Mouse (Mus musculus) myocyte (in vitro differentiated cells): ENCODE data around the gene Tmem107. TPM values are rescaled to one million over a fixed set of nuclear protein-coding genes. Genes with fewer than 3 reads are reported as not detected.

Experiments used
- H3K27me3 ChIP-seq: one replicate; pipeline ENCODE4 v1.6.1; 2011; ENCODE audit not compliant: control insufficient read depth, insufficient read depth, insufficient read length
- H3K36me3 ChIP-seq: one replicate; pipeline ENCODE4 v1.6.1; 2011; ENCODE audit not compliant: control insufficient read depth, insufficient read depth
- H3K4me2 ChIP-seq: one replicate; pipeline ENCODE4 v1.6.1; 2011; ENCODE audit warnings: low read depth, control low read depth
- H3K4me3 ChIP-seq: one replicate; pipeline ENCODE4 v1.5.1; 2011; ENCODE audit warnings: mild to moderate bottlenecking, control low read depth, moderate library complexity
- H3K79me2 ChIP-seq: one replicate; pipeline ENCODE4 v1.6.1; 2011; ENCODE audit not compliant: control insufficient read depth, insufficient read depth
- H3ac ChIP-seq: one replicate; pipeline ENCODE4 v1.6.1; 2011; ENCODE audit not compliant: control insufficient read depth, insufficient read length
- CEBPB ChIP-seq: IDR thresholded peaks from 2 replicates; pipeline ENCODE4 v1.6.1; 2011; ENCODE audit warnings: mild to moderate bottlenecking, moderate library complexity; ENCODE audit not compliant: poor library complexity, insufficient read depth, severe bottlenecking
- E2F4 ChIP-seq: IDR thresholded peaks from one replicate; pipeline ENCODE4 v1.6.1; 2011; ENCODE audit warnings: mild to moderate bottlenecking, control low read depth, moderate library complexity; ENCODE audit not compliant: insufficient read depth
- MAX ChIP-seq: IDR thresholded peaks from one replicate; pipeline ENCODE4 v1.6.1; 2011; ENCODE audit warnings: low read depth, mild to moderate bottlenecking, control low read depth
- MYOD1 ChIP-seq, 3 experiments: IDR thresholded peaks; one replicate each; pipeline ENCODE4 v1.6.1; 2011; ENCODE audit warnings: control low read depth in 2 of 3, low read depth in 2 of 3, mild to moderate bottlenecking in 2 of 3, moderate library complexity in 1 of 3; ENCODE audit not compliant: insufficient read length in 2 of 3, control insufficient read depth in 1 of 3
- MYOG ChIP-seq, 3 experiments: IDR thresholded peaks; one replicate each; pipeline ENCODE4 v1.6.1; 2011; ENCODE audit warnings: control low read depth in 2 of 3, low read depth in 2 of 3, mild to moderate bottlenecking in 2 of 3; ENCODE audit not compliant: insufficient read length in 2 of 3, control insufficient read depth in 1 of 3, insufficient read depth in 1 of 3
- POLR2A ChIP-seq: IDR thresholded peaks from one replicate; pipeline ENCODE4 v1.6.1; 2011; ENCODE audit warnings: low read depth, mild to moderate bottlenecking, control low read depth, moderate library complexity; ENCODE audit not compliant: insufficient read length
- POLR2AphosphoS2 ChIP-seq: IDR thresholded peaks from one replicate; pipeline ENCODE4 v1.6.1; 2011; ENCODE audit warnings: low read depth, control low read depth; ENCODE audit not compliant: insufficient read length
- REST ChIP-seq: IDR thresholded peaks from one replicate; pipeline ENCODE4 v1.6.1; 2011; ENCODE audit warnings: mild to moderate bottlenecking, control low read depth, moderate library complexity; ENCODE audit not compliant: insufficient read depth, insufficient read length
- SRF ChIP-seq: IDR thresholded peaks from one replicate; pipeline ENCODE4 v1.6.1; 2011; ENCODE audit warnings: low read depth; ENCODE audit not compliant: control insufficient read depth, insufficient read length
- TCF12 ChIP-seq: IDR thresholded peaks from one replicate; pipeline ENCODE4 v1.6.1; 2011; ENCODE audit warnings: mild to moderate bottlenecking, control low read depth; ENCODE audit not compliant: poor library complexity, insufficient read depth, severe bottlenecking
- TCF3 ChIP-seq: IDR thresholded peaks from one replicate; pipeline ENCODE4 v1.6.1; 2011; ENCODE audit warnings: low read depth, control low read depth; ENCODE audit not compliant: insufficient read length
- USF1 ChIP-seq: IDR thresholded peaks from one replicate; pipeline ENCODE4 v1.6.1; 2011; ENCODE audit warnings: low read depth, mild to moderate bottlenecking, control low read depth, moderate library complexity
- polyA plus RNA-seq: library from polyadenylated mRNA; unstranded; fragments of >200 nt; fragmentation: generic; extraction: Trizol; gene quantifications from one replicate; pipeline ENCODE4 v1.2.1, GENCODE M21; 2012; ENCODE audit warnings: missing spikeins

Gene Tmem107
- polyA plus RNA-seq, 1 experiment = 29.5 TPM

DNA sequence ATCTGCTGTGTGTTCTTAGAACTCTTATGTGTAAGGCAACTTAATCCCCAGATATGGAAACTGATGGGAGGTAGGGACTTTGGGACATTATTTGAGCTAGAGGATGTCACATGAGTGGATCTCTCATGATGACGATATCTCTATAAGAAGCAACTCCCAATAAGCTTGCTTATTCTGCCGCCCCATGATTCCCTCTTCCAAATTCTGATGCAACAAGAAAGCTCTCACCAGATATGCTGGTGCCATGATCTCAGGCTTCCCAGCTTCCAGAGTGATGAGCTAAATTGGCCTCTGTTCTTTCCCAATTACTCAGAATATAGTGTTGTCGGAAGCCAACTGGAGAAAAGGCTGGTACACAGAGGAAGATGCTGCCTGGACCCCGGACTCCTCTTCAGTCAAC, 41.3 kb downstream of the Tmem107 start:
- H3K4me3 ChIP-seq = no peak overlapping the region
- H3K4me2 ChIP-seq = peak overlapping the region; percentile 69
- TF ChIP-seq POLR2AphosphoS2 (no peak), TCF3 (no peak), TCF12 (no peak), SRF (no peak), REST (no peak), MYOD1 (IDR thresholded peaks at IDR 0.05; ENCODE audit: control insufficient read depth in 1 of 3, insufficient read length in 2 of 3, low read depth in 2 of 3) (no peak), MYOG (IDR thresholded peaks at IDR 0.05; ENCODE audit: control insufficient read depth in 1 of 3, insufficient read depth in 1 of 3, insufficient read length in 2 of 3, low read depth in 2 of 3) (no peak), CEBPB (no peak), E2F4 (no peak), POLR2A (no peak), USF1 (no peak), MAX (no peak)
- peaks cover 6% of the 10 kb centered on the region for H3K36me3 ChIP-seq
- H3K27me3 ChIP-seq = no peaks in the 10 kb centered on the region
- no peaks in the 10 kb centered on the region for H3K79me2 ChIP-seq
- no peak overlapping the region for H3ac ChIP-seq

DNA sequence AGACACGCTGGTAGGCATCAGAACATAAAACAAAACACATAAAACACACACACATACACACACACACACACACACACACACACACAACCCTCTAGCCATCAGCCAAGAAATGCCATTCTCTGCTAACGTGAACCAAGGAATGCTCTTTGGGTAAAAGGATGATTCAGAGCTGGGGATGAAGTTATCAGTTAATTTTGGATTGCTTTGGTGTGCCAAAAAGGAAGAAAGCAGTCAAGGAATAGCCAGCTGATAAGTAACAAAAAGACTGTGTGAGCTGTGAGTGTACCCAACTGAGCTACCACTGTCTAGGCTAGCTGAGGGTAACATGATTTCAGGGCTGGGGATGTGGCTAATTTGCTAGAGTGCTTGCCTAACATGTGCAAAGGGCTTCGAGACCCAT, 43.4 kb downstream of the Tmem107 start:
- no peak overlapping the region for H3ac ChIP-seq
- H3K79me2 ChIP-seq = no peaks in the 10 kb centered on the region
- no peak overlapping the region for H3K4me3 ChIP-seq
- H3K27me3 ChIP-seq = no peaks in the 10 kb centered on the region
- TF ChIP-seq TCF12 = no peak
- TF ChIP-seq POLR2AphosphoS2 = no peak
- no peak for TF ChIP-seq MYOG (IDR thresholded peaks at IDR 0.05; ENCODE audit: control insufficient read depth in 1 of 3, insufficient read depth in 1 of 3, insufficient read length in 2 of 3, low read depth in 2 of 3)
- TF ChIP-seq USF1 = no peak
- TF ChIP-seq CEBPB = no peak
- no peak for TF ChIP-seq TCF3
- TF ChIP-seq MAX = no peak
- no peak for TF ChIP-seq E2F4
- TF ChIP-seq POLR2A = no peak
- TF ChIP-seq SRF = no peak
- no peak for TF ChIP-seq MYOD1 (IDR thresholded peaks at IDR 0.05; ENCODE audit: control insufficient read depth in 1 of 3, insufficient read length in 2 of 3, low read depth in 2 of 3)
- TF ChIP-seq REST = no peak
- no peak overlapping the region for H3K4me2 ChIP-seq
- no peaks in the 10 kb centered on the region for H3K36me3 ChIP-seq

DNA sequence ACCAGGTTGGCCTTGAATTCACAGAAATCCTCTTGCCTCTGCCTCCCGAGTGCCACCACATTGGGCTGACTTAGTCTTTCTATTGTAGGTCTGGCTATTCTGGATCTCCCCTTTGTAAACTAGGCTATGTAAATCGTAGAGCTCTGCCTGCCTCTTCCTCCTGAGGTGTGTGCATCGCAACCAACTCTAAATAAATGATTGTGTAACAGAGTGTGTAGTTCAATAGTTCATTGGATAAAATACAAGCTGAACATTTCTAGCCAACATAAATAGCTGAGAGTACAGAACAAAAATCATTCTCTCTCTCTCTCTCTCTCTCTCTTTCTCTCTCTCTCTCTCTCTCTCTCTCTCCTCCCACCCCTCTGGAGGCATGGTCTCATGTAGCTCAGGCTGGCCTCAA, 44.0 kb downstream of the Tmem107 start:
- TF ChIP-seq TCF3 = no peak
- Histone ChIP-seq H3K36me3 (no peaks in the 10 kb centered on the region), H3K4me2 (no peak overlapping the region), H3K4me3 (no peak overlapping the region), H3K79me2 (no peaks in the 10 kb centered on the region), H3K27me3 (no peaks in the 10 kb centered on the region), H3ac (no peak overlapping the region)

DNA sequence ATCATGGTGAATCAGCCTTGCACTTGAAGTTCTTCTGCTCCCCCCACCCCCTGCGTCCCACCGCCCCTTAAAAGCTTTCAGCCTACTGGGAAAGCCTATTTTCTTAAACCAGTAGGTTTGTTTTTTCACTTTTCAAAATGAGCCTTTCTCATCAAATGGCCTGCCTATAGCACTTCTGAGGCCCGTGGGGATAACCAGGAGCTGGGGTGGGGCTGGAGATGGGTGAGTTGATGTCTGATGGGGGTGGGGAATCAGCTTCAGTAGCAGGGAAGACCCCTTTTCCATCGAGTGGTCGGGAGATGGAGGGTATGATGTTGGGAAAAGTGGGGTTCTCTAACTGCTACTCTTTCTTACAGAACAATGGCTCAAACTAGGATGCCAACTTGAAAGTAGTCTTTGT, 46.2 kb downstream of the Tmem107 start:
- Histone ChIP-seq H3ac (no peak overlapping the region), H3K36me3 (no peaks in the 10 kb centered on the region), H3K79me2 (no peaks in the 10 kb centered on the region), H3K27me3 (no peaks in the 10 kb centered on the region), H3K4me2 (peak overlapping the region; percentile 99), H3K4me3 (peak overlapping the region; percentile 40)
- no peak for TF ChIP-seq MYOD1 (IDR thresholded peaks at IDR 0.05; ENCODE audit: control insufficient read depth in 1 of 3, insufficient read length in 2 of 3, low read depth in 2 of 3)

DNA sequence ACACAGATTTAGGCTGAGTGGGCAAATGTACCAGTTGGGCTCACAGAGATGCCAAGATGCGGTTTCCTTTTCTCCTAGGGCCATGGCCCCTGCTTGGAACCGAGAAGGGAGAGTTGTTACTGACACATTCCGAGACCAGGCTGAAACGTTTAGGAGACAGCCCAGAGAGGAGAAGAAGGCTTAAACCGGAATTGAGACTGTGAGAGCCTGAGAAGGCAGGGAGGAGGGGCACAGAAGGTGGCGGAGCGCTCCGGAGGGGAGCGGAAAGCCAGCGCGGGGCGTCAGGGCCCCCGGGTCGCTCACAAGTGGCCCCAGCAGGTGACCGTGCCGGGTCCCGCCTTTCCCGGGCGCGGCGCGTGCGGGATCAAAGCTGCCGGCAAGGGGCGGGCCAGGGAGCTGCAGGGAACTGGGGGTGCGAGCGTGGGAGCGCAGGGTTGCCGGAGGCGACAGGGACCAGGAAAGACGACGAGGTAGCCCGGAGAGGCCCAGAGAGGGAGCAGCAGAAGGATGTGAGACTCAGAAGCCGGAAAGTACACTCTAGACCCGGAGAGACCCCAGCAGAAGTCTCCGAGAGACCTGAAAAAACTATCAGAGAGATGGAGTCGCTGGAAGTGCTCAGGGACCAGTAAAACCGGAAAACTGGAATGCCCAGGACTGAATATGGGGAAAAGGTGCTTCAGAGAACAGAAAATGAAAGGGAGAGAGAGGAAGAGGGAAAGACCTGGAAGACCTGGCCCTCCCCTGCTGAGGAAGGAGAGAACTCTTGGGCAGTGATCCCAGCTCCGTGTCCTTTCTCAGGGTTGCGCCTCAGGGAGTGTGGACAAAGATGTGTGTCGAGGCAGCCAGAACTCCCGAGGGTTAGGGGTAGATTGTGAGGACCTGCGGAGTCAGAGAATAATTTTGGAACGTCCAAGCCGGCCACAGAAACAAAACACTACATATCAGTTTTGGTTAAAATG, 47.4 kb downstream of the Tmem107 start:
- H3K4me3 ChIP-seq = peak overlapping the region; percentile 40
- H3K79me2 ChIP-seq = no peaks in the 10 kb centered on the region
- peak overlapping the region; percentile 42 for H3ac ChIP-seq
- H3K4me2 ChIP-seq = peak overlapping the region; percentile 99
- H3K36me3 ChIP-seq = no peaks in the 10 kb centered on the region
- peak in 1 of 3 experiments; percentile 39 for TF ChIP-seq MYOD1 (IDR thresholded peaks at IDR 0.05; ENCODE audit: control insufficient read depth in 1 of 3, insufficient read length in 2 of 3, low read depth in 2 of 3)
- TF ChIP-seq MAX = no peak
- peak in 1 of 3 experiments; percentile 44 for TF ChIP-seq MYOG (IDR thresholded peaks at IDR 0.05; ENCODE audit: control insufficient read depth in 1 of 3, insufficient read depth in 1 of 3, insufficient read length in 2 of 3, low read depth in 2 of 3)
- H3K27me3 ChIP-seq = no peaks in the 10 kb centered on the region
